Mouse (Mus musculus) lung, adult 2 months (tissue): ENCODE data around the gene Tenm3.

ENCODE experiments used
- CTCF ChIP-seq: fragments of 200-500 bp; IDR thresholded peaks from 2 replicates; pipeline ENCODE4 v1.5.1; 2011; ENCODE audit warnings: mild to moderate bottlenecking, low read length, control low read depth; ENCODE audit not compliant: insufficient read depth
- POLR2A ChIP-seq: fragments of 200-500 bp; IDR thresholded peaks from 2 replicates; pipeline ENCODE4 v1.6.1; 2011; ENCODE audit warnings: low read depth, mild to moderate bottlenecking, control low read depth, low read length, borderline replicate concordance; ENCODE audit errors: extremely low read depth

DNA sequence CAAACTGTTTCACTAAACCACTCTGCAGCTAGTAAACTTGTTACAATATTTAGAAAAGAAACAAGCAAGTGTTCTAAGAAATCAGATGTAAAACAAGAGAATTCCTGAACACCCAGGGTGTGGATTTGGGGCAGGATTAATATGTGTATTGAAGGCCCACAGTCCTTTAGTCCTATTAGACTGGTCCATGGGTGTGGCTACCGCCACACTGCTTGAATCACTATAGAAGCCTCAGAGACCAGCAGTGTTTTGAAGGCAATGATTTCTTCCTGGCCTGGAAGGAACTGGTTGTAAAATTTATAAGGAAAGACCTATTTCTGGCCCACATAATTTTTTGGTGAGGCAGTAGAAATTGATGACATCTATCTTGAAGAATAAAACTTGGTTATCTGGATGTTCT lies 33.1 kb downstream of the Tenm3 start:
- TF ChIP-seq POLR2A (no peak), CTCF (no peak)
